Mouse (Mus musculus) midbrain, embryonic 15.5 days (tissue): ENCODE measurements around the gene Ctsk. TPM values are rescaled to one million over a fixed set of nuclear protein-coding genes. Genes with fewer than 3 reads are reported as not detected.
"Not testable (repeated sequence)": the region's sequence is repeated elsewhere in the genome, so short reads cannot be mapped to it uniquely, and the experiment has no call there.

Experiments
- ATAC-seq: fragments of 200-750 bp; cut with Nextera tagmentation; replicated peaks from 2 replicates; pipeline ENCODE4 v1.8.0; 2017; ENCODE audit warnings: moderate TSS enrichment
- H3K27ac ChIP-seq: fragments of 300-500 bp; sonication (generic); 2 replicates; pipeline ENCODE4 v1.5.1; 2015; ENCODE audit warnings: mild to moderate bottlenecking, inconsistent platforms
- H3K27me3 ChIP-seq: fragments of 300-500 bp; sonication (generic); replicated peaks from 2 replicates; pipeline ENCODE4 v1.6.1; 2015; ENCODE audit warnings: inconsistent platforms
- H3K36me3 ChIP-seq: fragments of 300-500 bp; sonication (generic); replicated peaks from 2 replicates; pipeline ENCODE4 v1.6.1; 2015; ENCODE audit warnings: inconsistent platforms
- H3K4me1 ChIP-seq: fragments of 300-500 bp; sonication (generic); 2 replicates; pipeline ENCODE4 v1.6.1; 2015; ENCODE audit warnings: inconsistent platforms
- H3K4me2 ChIP-seq: fragments of 300-500 bp; sonication (generic); 2 replicates; pipeline ENCODE4 v1.6.1; 2015; ENCODE audit warnings: inconsistent platforms, mild to moderate bottlenecking, moderate library complexity
- H3K4me3 ChIP-seq: fragments of 300-500 bp; sonication (generic); 2 replicates; pipeline ENCODE4 v1.5.1; 2015; ENCODE audit warnings: mild to moderate bottlenecking, inconsistent platforms
- H3K9ac ChIP-seq: fragments of 300-500 bp; sonication (generic); 2 replicates; pipeline ENCODE4 v1.6.1; 2015; ENCODE audit warnings: mild to moderate bottlenecking, inconsistent platforms
- H3K9me3 ChIP-seq: fragments of 300-500 bp; sonication (generic); 2 replicates; pipeline ENCODE4 v1.6.1; 2016; ENCODE audit warnings: inconsistent platforms
- WGBS: fragments of 180-500 bp; shearing (Covaris S2); methylation state at CpG from one replicate; pipeline ENCODE4 v1.1.7; 2015; ENCODE audit warnings: mixed read lengths; 5-methylcytosine and 5-hydroxymethylcytosine counted together
- polyA plus RNA-seq: library from polyadenylated mRNA; unstranded; fragments of >200 nt; fragmentation: Nextera tagmentation; extraction: Ambion mirVana; gene quantifications from 2 replicates; pipeline ENCODE4 v1.2.1, GENCODE M21; 2015

The Ctsk gene
- polyA plus RNA-seq, 1 experiment from 2014 or later: 6.5 TPM

DNA sequence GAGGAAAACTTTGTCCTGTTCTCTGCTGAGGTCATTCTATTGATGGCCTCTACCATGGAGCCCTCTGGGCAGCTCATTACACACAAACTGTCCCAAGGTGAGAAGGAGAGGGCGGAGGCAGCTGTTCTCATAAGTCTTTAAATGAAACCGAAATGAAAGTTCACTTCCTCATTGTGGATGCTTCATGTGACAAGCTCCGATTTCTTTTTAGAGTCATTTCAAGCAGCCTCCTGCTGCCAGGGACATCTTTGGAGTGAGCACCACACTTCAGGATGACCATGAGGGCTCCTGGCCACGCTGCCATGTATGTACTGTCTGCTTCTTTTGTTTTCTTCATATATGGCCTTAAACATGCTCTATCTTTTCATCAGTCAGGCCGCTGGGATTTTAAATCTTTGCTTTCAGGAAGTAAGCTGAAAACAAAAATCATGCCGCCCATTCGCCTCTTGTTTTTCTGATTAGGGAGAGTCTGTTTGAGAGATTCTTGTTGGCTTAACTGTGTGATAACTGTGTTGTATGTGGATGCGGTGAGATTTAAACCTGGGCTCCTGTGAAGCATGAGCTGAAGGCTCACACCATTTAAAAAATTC lies 27.7 kb downstream of the Ctsk start, which contains the start of gene Ctss:
Ctss (plus strand) TSS at position 165 of the 590 bp plus-strand sequence.
- Histone ChIP-seq H3K27ac (no peak within 1 kb of the TSS), H3K4me1 (no peaks in the 10 kb centered on the region), H3K9me3 (no peaks in the 10 kb centered on the region), H3K9ac (no peak within 1 kb of the TSS), H3K36me3 (no peaks in the 10 kb centered on the region), H3K4me2 (no peak within 1 kb of the TSS), H3K27me3 (no peaks in the 10 kb centered on the region), H3K4me3 (no peak within 1 kb of the TSS)
- 91% methylated on average over 8 of the region's 8 CpGs for WGBS
- no peak for ATAC-seq

- Histone ChIP-seq H3K27ac (no peak overlapping the region), H3K4me2 (no peak overlapping the region), H3K4me1 (no peaks in the 10 kb centered on the region), H3K4me3 (no peak overlapping the region), H3K9me3 (no peaks in the 10 kb centered on the region), H3K27me3 (no peaks in the 10 kb centered on the region), H3K9ac (no peak overlapping the region), H3K36me3 (no peaks in the 10 kb centered on the region)
- ATAC-seq: no peak
- WGBS: 86% methylated on average over 6 of the region's 6 CpGs
Observed at GRCm38 (mm10) chr3:95529814-95530213, 30.8 kb downstream of the Ctsk start.

GRCm38 (mm10) chr3:95531025-95531424 lies 32.0 kb downstream of the Ctsk start:
- no peak for ATAC-seq
- no peak overlapping the region for H3K4me3 ChIP-seq
- no peak overlapping the region for H3K27ac ChIP-seq
- no peaks in the 10 kb centered on the region for H3K9me3 ChIP-seq
- no peak overlapping the region for H3K4me2 ChIP-seq
- H3K27me3 ChIP-seq: no peaks in the 10 kb centered on the region
- H3K4me1 ChIP-seq: no peaks in the 10 kb centered on the region
- no peaks in the 10 kb centered on the region for H3K36me3 ChIP-seq
- 92% methylated on average over 1 of the region's 1 CpGs for WGBS
- H3K9ac ChIP-seq: no peak overlapping the region

DNA sequence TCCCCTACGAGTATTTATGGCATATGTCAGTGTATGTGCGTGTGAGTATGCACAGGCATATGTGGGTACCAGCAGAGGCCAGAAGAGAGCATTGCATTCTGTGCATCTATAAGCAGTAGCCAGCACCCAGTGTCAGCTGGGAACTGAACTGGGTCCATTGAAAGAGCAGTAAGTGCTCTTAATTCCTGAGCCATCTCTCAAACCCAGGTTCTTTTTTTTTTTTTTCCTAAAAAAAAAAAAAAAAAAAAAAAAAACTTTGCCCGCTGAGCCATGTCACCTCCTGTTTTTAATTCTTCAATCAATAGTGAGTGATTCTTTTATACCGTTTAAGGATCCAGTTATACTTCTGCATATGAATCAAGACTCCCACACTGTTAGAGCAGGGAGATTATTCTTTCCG lies 34.3 kb downstream of the Ctsk start:
- no peak overlapping the region for H3K4me2 ChIP-seq
- H3K9ac ChIP-seq: no peak overlapping the region
- H3K4me1 ChIP-seq: no peaks in the 10 kb centered on the region
- H3K9me3 ChIP-seq: no peaks in the 10 kb centered on the region
- H3K27me3 ChIP-seq: no peaks in the 10 kb centered on the region
- H3K4me3 ChIP-seq: no peak overlapping the region
- 91% methylated on average over 5 of the region's 5 CpGs for WGBS
- H3K27ac ChIP-seq: no peak overlapping the region
- no peak for ATAC-seq
- no peaks in the 10 kb centered on the region for H3K36me3 ChIP-seq

GRCm38 (mm10) chr3:95534927-95535326 lies 35.9 kb downstream of the Ctsk start:
- Histone ChIP-seq H3K4me2 (no peak overlapping the region), H3K4me3 (no peak overlapping the region), H3K9ac (no peak overlapping the region), H3K27ac (no peak overlapping the region), H3K9me3 (no peaks in the 10 kb centered on the region), H3K4me1 (no peaks in the 10 kb centered on the region), H3K27me3 (no peaks in the 10 kb centered on the region), H3K36me3 (no peaks in the 10 kb centered on the region)
- WGBS: 93% methylated on average over 1 of the region's 1 CpGs
- ATAC-seq: no peak

GRCm38 (mm10) chr3:95538936-95539335 lies 39.9 kb downstream of the Ctsk start:
- Histone ChIP-seq H3K9me3 (no peaks in the 10 kb centered on the region), H3K27me3 (no peaks in the 10 kb centered on the region), H3K9ac (no peak overlapping the region), H3K36me3 (no peaks in the 10 kb centered on the region), H3K4me1 (no peaks in the 10 kb centered on the region), H3K4me2 (no peak overlapping the region), H3K27ac (no peak overlapping the region), H3K4me3 (no peak overlapping the region)
- 92% methylated on average over 10 of the region's 10 CpGs for whole genome bisulfite sequencing
- ATAC-seq: no peak

GRCm38 (mm10) chr3:95539837-95540236 lies 40.8 kb downstream of the Ctsk start:
- no peak overlapping the region for H3K4me2 ChIP-seq
- 95% methylated on average over 4 of the region's 4 CpGs for WGBS

GRCm38 (mm10) chr3:95541186-95541585 lies 42.1 kb downstream of the Ctsk start:
- 86% methylated on average over 2 of the region's 2 CpGs for WGBS
- not testable (repeated sequence) for H3K27ac ChIP-seq, H3K4me1 ChIP-seq, H3K27me3 ChIP-seq, H3K4me2 ChIP-seq, ATAC-seq, H3K9ac ChIP-seq, H3K4me3 ChIP-seq, H3K9me3 ChIP-seq, H3K36me3 ChIP-seq

More at GRCm38 (mm10) chr3:95539837-95540236, 40.8 kb downstream of the Ctsk start:
- no peak overlapping the region for H3K4me3 ChIP-seq
- no peaks in the 10 kb centered on the region for H3K36me3 ChIP-seq
- no peak for ATAC-seq
- no peaks in the 10 kb centered on the region for H3K4me1 ChIP-seq
- no peaks in the 10 kb centered on the region for H3K27me3 ChIP-seq
- H3K9ac ChIP-seq: no peak overlapping the region
- H3K9me3 ChIP-seq: no peaks in the 10 kb centered on the region
- no peak overlapping the region for H3K27ac ChIP-seq

- no peak overlapping the region for H3K4me3 ChIP-seq
- ATAC-seq: no peak
Observed at GRCm38 (mm10) chr3:95542171-95542570, 43.1 kb downstream of the Ctsk start.

GRCm38 (mm10) chr3:95542981-95543380 lies 43.9 kb downstream of the Ctsk start:
- Histone ChIP-seq H3K36me3 (no peaks in the 10 kb centered on the region), H3K9ac (no peak overlapping the region), H3K4me3 (no peak overlapping the region), H3K27ac (no peak overlapping the region), H3K27me3 (no peaks in the 10 kb centered on the region), H3K9me3 (no peaks in the 10 kb centered on the region), H3K4me1 (no peaks in the 10 kb centered on the region), H3K4me2 (no peak overlapping the region)
- WGBS: 75% methylated on average over 7 of the region's 7 CpGs
- ATAC-seq: no peak

More at GRCm38 (mm10) chr3:95542171-95542570, 43.1 kb downstream of the Ctsk start:
- no peaks in the 10 kb centered on the region for H3K27me3 ChIP-seq
- no peaks in the 10 kb centered on the region for H3K36me3 ChIP-seq
- no peaks in the 10 kb centered on the region for H3K9me3 ChIP-seq
- no peak overlapping the region for H3K4me2 ChIP-seq
- H3K9ac ChIP-seq: no peak overlapping the region
- H3K4me1 ChIP-seq: no peaks in the 10 kb centered on the region
- no peak overlapping the region for H3K27ac ChIP-seq

DNA sequence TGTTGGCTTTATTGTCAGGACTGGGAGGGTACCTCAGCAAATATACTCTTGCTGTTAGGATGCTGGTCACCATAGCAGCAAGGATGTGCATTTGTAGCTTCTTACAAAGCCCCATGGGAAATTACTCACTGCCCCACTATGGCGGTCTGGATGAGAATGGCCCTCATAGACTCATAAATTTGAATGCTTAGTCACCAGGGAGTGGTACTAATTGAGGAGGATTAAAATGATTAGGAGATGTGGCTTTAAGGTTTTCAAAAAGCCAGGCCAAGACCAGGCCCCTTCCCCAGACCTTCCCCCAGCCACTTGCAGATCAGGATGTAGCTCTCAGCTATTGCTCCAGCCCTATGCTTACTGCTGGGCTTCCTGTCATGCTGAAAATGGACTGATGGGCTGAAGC lies 51.1 kb downstream of the Ctsk start:
- WGBS: 51% methylated on average over 1 of the region's 1 CpGs
- Histone ChIP-seq H3K4me1 (no peaks in the 10 kb centered on the region), H3K9me3 (no peaks in the 10 kb centered on the region), H3K4me2 (no peak overlapping the region), H3K27ac (no peak overlapping the region), H3K36me3 (no peaks in the 10 kb centered on the region), H3K9ac (no peak overlapping the region), H3K27me3 (no peaks in the 10 kb centered on the region), H3K4me3 (no peak overlapping the region)
- no peak for ATAC-seq

- Histone ChIP-seq H3K27ac (no peak overlapping the region), H3K27me3 (no peaks in the 10 kb centered on the region), H3K4me1 (no peaks in the 10 kb centered on the region), H3K4me2 (no peak overlapping the region), H3K9me3 (no peaks in the 10 kb centered on the region), H3K36me3 (no peaks in the 10 kb centered on the region), H3K9ac (no peak overlapping the region), H3K4me3 (no peak overlapping the region)
- no peak for ATAC-seq
- WGBS: 63% methylated on average over 3 of the region's 3 CpGs
Observed at GRCm38 (mm10) chr3:95553986-95554385, 54.9 kb downstream of the Ctsk start.
